Mouse (Mus musculus) forebrain, embryonic 11.5 days (tissue): Measurements from ENCODE around the gene Pigm. TPM values are rescaled to one million over a fixed set of nuclear protein-coding genes. Genes with fewer than 3 reads are reported as not detected.
A peak's percentile ranks its signal among the peaks of the same experiment; 100 is the strongest.

Source experiments
- ATAC-seq: fragments of 200-750 bp; cut with Nextera tagmentation; replicated peaks from 2 replicates; pipeline ENCODE4 v1.8.0; 2017; ENCODE audit warnings: moderate TSS enrichment; ENCODE audit not compliant: low FRiP score
- DNase-seq: peaks from one replicate; pipeline ENCODE4 v3.0.0-alpha.2; 2017; ENCODE audit warnings: low spot score
- H3K27ac ChIP-seq: fragments of 300-500 bp; sonication (generic); 2 replicates; pipeline ENCODE4 v1.5.1; 2014; ENCODE audit warnings: low read depth, low read length
- H3K27me3 ChIP-seq: fragments of 300-500 bp; sonication (generic); 2 replicates; pipeline ENCODE4 v1.6.1; 2014; ENCODE audit warnings: mild to moderate bottlenecking, low read length, mixed read lengths; ENCODE audit not compliant: control insufficient read depth, insufficient read depth
- H3K36me3 ChIP-seq: fragments of 300-500 bp; sonication (generic); 2 replicates; pipeline ENCODE4 v1.6.1; 2014; ENCODE audit warnings: mild to moderate bottlenecking, low read length, moderate library complexity, mixed read lengths; ENCODE audit not compliant: control insufficient read depth, insufficient read depth
- H3K4me1 ChIP-seq: fragments of 300-500 bp; sonication (generic); replicated peaks from 2 replicates; pipeline ENCODE4 v1.6.1; 2014; ENCODE audit warnings: low read length, mixed read lengths; ENCODE audit not compliant: control insufficient read depth, insufficient read depth
- H3K4me2 ChIP-seq: fragments of 300-500 bp; sonication (generic); 2 replicates; pipeline ENCODE4 v1.6.1; 2014; ENCODE audit warnings: low read depth, mild to moderate bottlenecking, low read length, moderate library complexity, mixed read lengths; ENCODE audit not compliant: severe bottlenecking
- H3K4me3 ChIP-seq: fragments of 300-500 bp; sonication (generic); 2 replicates; pipeline ENCODE4 v1.5.1; 2014; ENCODE audit warnings: low read depth, low read length
- H3K9ac ChIP-seq: fragments of 300-500 bp; sonication (generic); 2 replicates; pipeline ENCODE4 v1.6.1; 2014; ENCODE audit warnings: low read length
- H3K9me3 ChIP-seq: fragments of 300-500 bp; sonication (generic); 2 replicates; pipeline ENCODE4 v1.6.1; 2016; ENCODE audit warnings: low read length, mixed read lengths; ENCODE audit not compliant: control insufficient read depth
- WGBS: fragments of 180-500 bp; shearing (Covaris S2); extraction: QIAGEN DNeasy Blood & Tissue Kit; methylation state at CpG from one replicate; pipeline ENCODE4 v1.1.7; 2014; 5-methylcytosine and 5-hydroxymethylcytosine counted together
- polyA plus RNA-seq: library from polyadenylated mRNA; unstranded; fragments of >200 nt; fragmentation: Nextera tagmentation; extraction: Ambion mirVana; gene quantifications from 2 replicates; pipeline ENCODE4 v1.2.1, GENCODE M21; 2014

The Pigm gene
- polyA plus RNA-seq, 1 experiment from 2014 or later: 14.8 TPM

- no peaks in the 10 kb centered on the region for H3K36me3 ChIP-seq
- H3K27ac ChIP-seq: no peak overlapping the region
- DNase-seq (no peak), ATAC-seq (no peak)
- H3K4me3 ChIP-seq: no peak overlapping the region
- H3K4me1 ChIP-seq: peaks cover 3% of the 10 kb centered on the region; the same call in 1 of the 2 replicates
- 91% methylated on average over 2 of the region's 2 CpGs for WGBS
- H3K27me3 ChIP-seq: no peaks in the 10 kb centered on the region
- H3K9ac ChIP-seq: no peak overlapping the region
- H3K4me2 ChIP-seq: no peak overlapping the region
- H3K9me3 ChIP-seq: no peaks in the 10 kb centered on the region
Observed at GRCm38 (mm10) chr1:172332925-172333324, 43.4 kb upstream of the Pigm start.

- Histone ChIP-seq H3K27ac (no peak overlapping the region), H3K9me3 (no peaks in the 10 kb centered on the region), H3K4me3 (no peak overlapping the region), H3K4me1 (peaks cover 3% of the 10 kb centered on the region; the same call in 1 of the 2 replicates), H3K27me3 (no peaks in the 10 kb centered on the region), H3K9ac (no peak overlapping the region), H3K4me2 (no peak overlapping the region), H3K36me3 (no peaks in the 10 kb centered on the region)
- WGBS: 16% methylated on average over 3 of the region's 3 CpGs
- no peak for DNase-seq
- ATAC-seq: peak; percentile 47; the same call in 1 of the 2 replicates
Observed at GRCm38 (mm10) chr1:172333512-172333911, 42.8 kb upstream of the Pigm start.

DNA sequence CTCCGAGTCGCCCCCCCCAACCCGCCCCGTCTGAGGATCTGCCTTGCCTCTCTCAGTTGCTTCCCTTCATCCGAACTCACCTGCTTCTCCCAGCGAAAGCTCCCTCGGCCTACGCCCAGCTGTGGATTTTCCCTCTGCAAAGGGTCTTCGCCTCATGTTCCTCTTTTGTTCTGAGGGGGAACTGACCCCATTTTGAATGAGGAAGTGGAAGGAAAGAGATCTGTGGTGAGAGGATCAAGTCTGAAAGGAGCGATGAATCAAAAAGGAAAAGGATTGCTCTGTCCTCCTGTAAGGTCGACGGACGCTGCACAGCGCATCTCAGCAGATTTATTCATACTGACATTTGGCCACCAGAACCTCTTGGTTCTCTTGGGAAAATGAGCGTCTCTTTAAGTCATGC is 40.5 kb upstream of the Pigm start:
- Histone ChIP-seq H3K27me3 (no peaks in the 10 kb centered on the region; the same call in 1 of the 2 replicates), H3K4me2 (no peak overlapping the region), H3K9me3 (no peaks in the 10 kb centered on the region), H3K9ac (no peak overlapping the region), H3K36me3 (no peaks in the 10 kb centered on the region), H3K4me1 (peaks cover 5% of the 10 kb centered on the region; the same call in 1 of the 2 replicates), H3K27ac (no peak overlapping the region), H3K4me3 (no peak overlapping the region)
- no peak for ATAC-seq
- WGBS: 81% methylated on average over 15 of the region's 15 CpGs
- no peak for DNase-seq

- H3K27me3 ChIP-seq: peaks cover 3% of the 10 kb centered on the region
- H3K4me1 ChIP-seq: peaks cover 12% of the 10 kb centered on the region; the same call in 1 of the 2 replicates
- no peak overlapping the region for H3K9ac ChIP-seq
- no peaks in the 10 kb centered on the region for H3K9me3 ChIP-seq
- ATAC-seq: no peak
- DNase-seq: no peak
- H3K4me2 ChIP-seq: no peak overlapping the region
- whole genome bisulfite sequencing: 35% methylated on average over 2 of the region's 2 CpGs
- no peak overlapping the region for H3K27ac ChIP-seq
- H3K4me3 ChIP-seq: no peak overlapping the region
- H3K36me3 ChIP-seq: no peaks in the 10 kb centered on the region
Observed at GRCm38 (mm10) chr1:172337411-172338185, 38.7 kb upstream of the Pigm start.

- no peaks in the 10 kb centered on the region for H3K9me3 ChIP-seq
- H3K4me1 ChIP-seq: peaks cover 12% of the 10 kb centered on the region; the same call in 1 of the 2 replicates
- no peaks in the 10 kb centered on the region for H3K36me3 ChIP-seq
- H3K27me3 ChIP-seq: peaks cover 3% of the 10 kb centered on the region
- H3K4me2 ChIP-seq: peak within 1 kb of the TSS; percentile 66
- peak within 1 kb of the TSS; percentile 49 for H3K4me3 ChIP-seq
- H3K9ac ChIP-seq: peak within 1 kb of the TSS; percentile 61
- WGBS: 1% methylated on average over 37 of the region's 38 CpGs
- H3K27ac ChIP-seq: no peak within 1 kb of the TSS
- DNase-seq (peak; percentile 91), ATAC-seq (peak; percentile 98)
Observed at GRCm38 (mm10) chr1:172340729-172341321, 35.5 kb upstream of the Pigm start, which contains the start of gene Kcnj10. TSS of gene Kcnj10 (plus strand) at chr1:172341210.

DNA sequence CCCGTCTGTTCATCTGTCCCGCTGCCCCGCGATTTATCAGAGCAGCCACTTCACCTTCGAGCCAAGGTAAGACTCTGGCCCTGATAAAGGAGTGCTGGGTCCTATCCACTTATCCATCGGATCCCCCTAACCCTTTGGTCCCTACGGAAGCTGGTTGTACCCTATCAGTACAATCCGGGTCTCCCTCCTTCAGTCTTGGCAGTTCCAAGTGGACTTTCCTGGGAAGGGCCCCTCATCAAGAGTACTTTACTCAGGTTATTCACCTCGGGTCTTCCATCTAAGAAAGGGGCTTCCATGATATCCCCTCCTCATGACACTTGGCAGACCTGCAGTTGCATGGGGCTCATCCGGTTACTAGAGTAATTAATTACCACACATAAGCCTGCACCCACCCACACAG is 35.0 kb upstream of the Pigm start:
- no peak for DNase-seq
- no peak; the same call in 1 of the 2 replicates for ATAC-seq
- Histone ChIP-seq H3K4me2 (peak overlapping the region; percentile 66), H3K9ac (peak overlapping the region; percentile 61), H3K36me3 (no peaks in the 10 kb centered on the region), H3K27ac (no peak overlapping the region), H3K4me1 (peaks cover 12% of the 10 kb centered on the region; the same call in 1 of the 2 replicates), H3K4me3 (peak overlapping the region; percentile 49), H3K27me3 (peaks cover 3% of the 10 kb centered on the region), H3K9me3 (no peaks in the 10 kb centered on the region)
- 20% methylated on average over 10 of the region's 10 CpGs for WGBS

DNA sequence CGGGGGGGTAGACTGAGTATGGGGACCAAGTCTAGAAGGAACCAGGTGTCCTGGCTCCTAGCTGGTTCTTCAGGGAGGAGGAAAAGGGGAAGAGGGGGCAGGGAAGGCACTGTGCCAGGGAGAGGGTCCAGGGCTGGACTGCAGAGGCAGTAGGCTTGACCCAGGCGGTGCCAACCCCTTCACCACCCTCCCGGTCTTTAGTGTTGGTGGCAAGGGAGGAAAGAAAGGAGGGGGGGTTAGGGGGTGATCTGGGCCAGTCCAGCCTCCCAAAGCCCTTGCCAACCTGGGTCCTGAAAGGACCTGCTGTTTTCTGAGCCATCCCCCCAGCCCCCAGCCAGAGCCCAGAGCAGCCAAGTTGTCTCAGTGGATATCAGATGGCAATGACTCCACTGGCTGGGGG is 33.6 kb upstream of the Pigm start:
- Histone ChIP-seq H3K9me3 (no peaks in the 10 kb centered on the region), H3K27me3 (peaks cover 3% of the 10 kb centered on the region), H3K36me3 (no peaks in the 10 kb centered on the region), H3K4me3 (no peak overlapping the region), H3K4me2 (no peak overlapping the region), H3K9ac (no peak overlapping the region), H3K4me1 (peaks cover 12% of the 10 kb centered on the region; the same call in 1 of the 2 replicates), H3K27ac (no peak overlapping the region)
- 90% methylated on average over 3 of the region's 3 CpGs for WGBS
- no peak for DNase-seq
- no peak for ATAC-seq

- H3K27me3 ChIP-seq: peaks cover 3% of the 10 kb centered on the region
- no peaks in the 10 kb centered on the region for H3K9me3 ChIP-seq
- no peak overlapping the region for H3K4me3 ChIP-seq
- H3K9ac ChIP-seq: no peak overlapping the region
- ATAC-seq (no peak), DNase-seq (no peak)
- no peak overlapping the region for H3K27ac ChIP-seq
- H3K4me2 ChIP-seq: no peak overlapping the region
- WGBS: 45% methylated on average over 3 of the region's 3 CpGs
- no peaks in the 10 kb centered on the region for H3K36me3 ChIP-seq
- peaks cover 15% of the 10 kb centered on the region; the same call in 1 of the 2 replicates for H3K4me1 ChIP-seq
Observed at GRCm38 (mm10) chr1:172343914-172344313, 32.4 kb upstream of the Pigm start.
